Mouse (Mus musculus): ENCODE results near the gene Gm7970.
"Not testable (repeated sequence)": the region's sequence is repeated elsewhere in the genome, so short reads cannot be mapped to it uniquely, and the experiment has no call there.

Gene Gm7970

DNA sequence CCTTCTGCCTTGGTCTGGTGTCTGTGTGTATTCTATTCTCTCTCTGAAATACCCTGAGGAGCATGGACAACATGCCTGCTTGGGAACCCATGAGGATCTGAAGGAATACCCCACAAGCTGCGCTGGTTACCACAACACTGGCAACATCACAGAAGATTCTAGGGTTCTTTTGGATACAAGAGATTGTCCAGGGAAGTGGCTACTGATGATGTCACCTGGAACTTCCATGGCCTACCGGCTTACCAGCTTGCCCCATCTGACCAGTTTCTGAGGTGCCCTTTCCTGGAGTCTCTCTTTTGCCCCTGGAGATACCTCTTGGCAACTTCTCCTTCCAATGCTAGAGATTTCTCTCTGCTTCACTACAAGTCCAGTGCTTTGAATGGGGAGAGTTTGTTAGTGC, at the start of gene Gm7970:
Gene Gm7970, minus strand, starts transcription at position 101 of the 400 bp plus-strand sequence.
- not testable (repeated sequence) for DNase-seq (ENCODE audit: low spot score in 2 of 2)

DNA sequence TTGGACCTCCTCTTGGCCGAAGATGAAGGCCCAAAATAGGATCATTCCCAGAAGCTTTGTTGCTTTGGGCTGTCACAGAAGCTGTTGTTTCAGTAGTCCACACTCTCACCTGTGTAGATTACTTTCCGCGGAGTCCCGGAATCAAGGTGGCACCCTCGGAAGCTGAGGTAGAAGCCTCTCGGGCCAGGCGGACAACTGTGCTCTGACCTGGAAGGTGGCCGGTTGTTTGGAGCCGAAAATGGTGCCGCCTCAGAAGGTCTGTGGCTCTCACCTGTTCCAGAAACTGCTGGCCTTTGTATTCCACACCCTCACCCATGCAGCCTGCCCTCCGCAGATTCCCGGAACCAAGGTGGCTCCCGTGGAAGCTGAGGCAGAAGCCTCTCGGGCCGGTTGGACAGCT, 45.6 kb upstream of the Gm7970 start:
- not testable (repeated sequence) for DNase-seq (ENCODE audit: low spot score in 2 of 2)

DNA sequence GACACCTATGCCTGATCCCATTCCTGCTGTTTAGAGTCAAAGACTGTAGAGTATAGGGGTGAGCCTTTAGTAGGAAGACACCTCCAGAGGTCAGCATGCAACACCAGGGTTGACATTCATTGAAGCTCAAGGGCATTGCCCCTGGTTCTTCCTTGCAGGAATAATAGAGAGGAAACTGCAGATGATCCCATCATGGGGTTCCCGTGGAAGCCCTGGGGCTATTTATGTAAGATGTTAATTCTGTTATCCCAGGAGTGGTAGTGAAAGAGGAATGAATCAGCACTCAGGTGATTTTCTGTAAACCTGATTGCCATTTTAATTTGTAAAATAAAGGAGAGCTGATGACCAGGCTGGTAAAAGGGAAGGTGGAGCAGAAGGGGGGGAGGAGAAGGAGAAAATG, 31.0 kb upstream of the Gm7970 start:
- DNase-seq (ENCODE audit: low spot score in 2 of 2): not testable (repeated sequence)

DNA sequence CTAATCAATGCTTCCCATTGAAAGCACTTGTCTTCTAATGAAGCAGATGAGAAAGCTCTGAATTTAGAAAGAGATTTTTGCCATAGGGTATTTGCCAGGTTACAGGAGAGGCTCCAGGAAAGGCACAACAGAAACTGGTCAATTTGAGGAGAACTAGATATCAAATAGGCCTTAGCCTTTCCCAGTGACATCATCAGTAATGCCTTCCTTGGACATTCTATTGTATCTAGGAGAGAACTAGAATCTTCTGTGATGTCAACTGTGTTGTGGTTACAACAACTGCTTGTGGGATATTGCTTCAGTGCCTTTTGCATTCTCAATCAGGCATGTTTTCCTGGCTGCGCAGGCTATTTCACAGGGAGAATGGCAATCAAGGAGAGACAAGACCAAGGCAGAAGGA, 17.5 kb upstream of the Gm7970 start, which contains the start of gene 1700049E17Rik2:
Gene 1700049E17Rik2, plus strand, starts transcription at position 301 of the 400 bp plus-strand sequence.
- DNase-seq (ENCODE audit: low spot score in 2 of 2): not testable (repeated sequence)

DNA sequence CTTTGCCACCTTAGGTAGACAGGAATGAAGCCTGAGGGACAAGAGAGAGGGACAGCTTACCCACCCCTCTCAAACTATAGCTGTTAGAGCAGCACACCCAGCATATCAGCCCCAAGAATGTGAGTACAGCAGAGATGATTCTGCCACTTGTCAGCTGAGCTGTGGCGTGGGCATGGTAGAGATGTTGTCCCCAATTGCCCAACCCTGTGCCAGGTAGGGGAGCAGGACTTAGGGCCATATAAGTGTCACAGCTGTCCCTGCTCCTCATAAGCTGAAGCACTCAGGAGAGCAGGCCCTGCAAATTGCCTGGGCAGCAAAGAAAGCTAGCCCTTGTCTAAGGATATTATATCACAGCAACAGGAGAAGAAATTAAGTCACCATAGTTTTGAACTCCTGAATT, 30.7 kb downstream of the Gm7970 start:
- not testable (repeated sequence) for DNase-seq (ENCODE audit: low spot score in 2 of 2)

DNA sequence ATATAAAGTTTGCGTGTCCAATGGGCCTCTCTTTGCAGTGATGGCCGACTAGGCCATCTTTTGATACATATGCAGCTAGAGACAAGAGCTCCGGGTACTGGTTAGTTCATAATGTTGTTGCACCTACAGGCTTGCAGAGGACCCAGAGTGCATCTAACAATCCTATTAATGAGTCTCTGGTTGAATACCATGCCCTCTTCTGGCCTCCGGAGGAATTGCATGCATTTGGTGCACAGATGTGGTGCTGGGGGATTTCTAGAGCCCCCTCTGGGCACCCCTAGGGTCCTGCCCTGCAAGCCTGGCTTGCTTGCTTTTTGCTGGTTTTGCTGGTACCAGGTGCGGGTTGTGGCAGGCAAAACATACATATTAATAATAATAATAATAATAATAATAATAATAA, 34.7 kb downstream of the Gm7970 start:
- DNase-seq (ENCODE audit: low spot score in 2 of 2): not testable (repeated sequence)

All from frontal cortex, postnatal 36 days (tissue).